Mouse (Mus musculus) neural tube, embryonic 14.5 days (tissue): ENCODE results near the gene Tbc1d9b. TPM values are rescaled to one million over a fixed set of nuclear protein-coding genes. Genes with fewer than 3 reads are reported as not detected.
A peak's percentile ranks its signal among the peaks of the same experiment; 100 is the strongest.

Experiments
- ATAC-seq: fragments of 200-750 bp; cut with Nextera tagmentation; 2 replicates; pipeline ENCODE4 v1.8.0; 2017; ENCODE audit warnings: low read depth, mild to moderate bottlenecking, moderate TSS enrichment, moderate library complexity
- H3K27ac ChIP-seq: fragments of 300-500 bp; sonication (generic); 2 replicates; pipeline ENCODE4 v1.5.1; 2014; ENCODE audit warnings: low read depth, mild to moderate bottlenecking, control low read depth, low read length, moderate library complexity, mixed read lengths
- H3K27me3 ChIP-seq: fragments of 300-500 bp; sonication (generic); 2 replicates; pipeline ENCODE4 v1.6.1; 2014; ENCODE audit warnings: low read length; ENCODE audit not compliant: control insufficient read depth, insufficient read depth
- H3K36me3 ChIP-seq: fragments of 300-500 bp; sonication (generic); 2 replicates; pipeline ENCODE4 v1.6.1; 2014; ENCODE audit warnings: low read length, mixed read lengths; ENCODE audit not compliant: control insufficient read depth, insufficient read depth
- H3K4me1 ChIP-seq: fragments of 300-500 bp; sonication (generic); 2 replicates; pipeline ENCODE4 v1.6.1; 2014; ENCODE audit warnings: low read length; ENCODE audit not compliant: control insufficient read depth, insufficient read depth
- H3K4me2 ChIP-seq: fragments of 300-500 bp; sonication (generic); 2 replicates; pipeline ENCODE4 v1.6.1; 2014; ENCODE audit warnings: mild to moderate bottlenecking, low read depth, low read length, control low read depth
- H3K4me3 ChIP-seq: fragments of 300-500 bp; sonication (generic); 2 replicates; pipeline ENCODE4 v1.5.1; 2014; ENCODE audit warnings: low read depth, low read length, control low read depth, mixed read lengths
- H3K9ac ChIP-seq: fragments of 300-500 bp; sonication (generic); replicated peaks from 2 replicates; pipeline ENCODE4 v1.6.1; 2014; ENCODE audit warnings: low read depth, mild to moderate bottlenecking, control low read depth, low read length, mixed read lengths
- H3K9me3 ChIP-seq: fragments of 300-500 bp; sonication (generic); 2 replicates; pipeline ENCODE4 v1.6.1; 2016; ENCODE audit warnings: low read length; ENCODE audit not compliant: control insufficient read depth
- WGBS: fragments of 180-500 bp; shearing (Covaris S2); extraction: QIAGEN DNeasy Blood & Tissue Kit; methylation state at CpG from one replicate; pipeline ENCODE4 v1.1.7; 2014; 5-methylcytosine and 5-hydroxymethylcytosine counted together
- polyA plus RNA-seq: library from polyadenylated mRNA; unstranded; fragments of >200 nt; fragmentation: Nextera tagmentation; extraction: Ambion mirVana; gene quantifications from 2 replicates; pipeline ENCODE4 v1.2.1, GENCODE M21; 2014

Tbc1d9b gene
- polyA plus RNA-seq, 1 experiment from 2014 or later: 30.3 TPM

DNA sequence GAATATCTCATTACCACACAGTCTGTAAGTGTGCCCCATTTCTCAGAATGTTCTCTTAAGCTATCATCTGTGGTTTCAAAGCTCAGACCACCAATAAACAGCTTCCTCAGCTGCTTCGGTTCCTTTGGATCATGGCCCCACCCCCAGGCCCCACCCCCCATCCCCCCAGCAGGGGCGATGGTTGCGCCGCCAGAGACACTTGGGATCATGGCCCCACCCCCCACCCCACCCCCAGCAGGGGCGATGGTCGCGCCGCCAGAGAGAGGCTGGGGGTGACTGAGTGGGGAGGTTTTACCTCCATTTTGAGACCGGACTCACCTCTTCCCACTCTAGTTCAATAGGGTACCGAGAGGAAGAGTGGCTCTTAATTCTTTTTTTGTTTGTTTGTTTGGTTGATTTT, 3.4 kb upstream of the Tbc1d9b start:
- Histone ChIP-seq H3K9ac (no peak overlapping the region), H3K4me3 (no peak overlapping the region), H3K27ac (no peak overlapping the region), H3K4me1 (peaks cover 10% of the 10 kb centered on the region), H3K9me3 (no peaks in the 10 kb centered on the region), H3K27me3 (no peaks in the 10 kb centered on the region), H3K4me2 (0 out of 2 replicates have a peak overlapping the region, but pooled peaks have one; percentile 26), H3K36me3 (no peaks in the 10 kb centered on the region)
- WGBS: 10% methylated on average over 9 of the region's 10 CpGs
- no peak for ATAC-seq

DNA sequence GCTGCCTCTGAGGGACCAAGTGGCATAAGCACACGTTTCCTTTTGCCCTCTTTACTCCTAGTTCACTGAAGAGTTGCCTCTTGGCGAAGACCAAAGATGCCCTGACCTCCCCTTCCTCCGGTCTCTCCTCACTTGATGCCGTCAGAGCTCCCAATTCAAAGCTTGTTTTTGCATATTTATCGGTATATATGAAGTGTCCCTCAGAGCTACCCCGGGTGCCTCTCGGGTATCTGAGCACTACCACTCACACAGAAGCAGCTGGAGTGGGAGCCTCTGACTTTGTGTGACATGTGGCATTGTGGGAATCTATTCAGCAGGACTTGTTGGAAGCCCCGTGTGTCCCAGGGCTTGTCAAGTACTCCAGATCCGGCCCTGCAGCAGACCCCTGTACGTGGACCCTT, 605 bp downstream of the Tbc1d9b start:
- peaks cover 10% of the 10 kb centered on the region for H3K4me1 ChIP-seq
- 15% methylated on average over 10 of the region's 10 CpGs for WGBS
- H3K36me3 ChIP-seq: no peaks in the 10 kb centered on the region; the same call in 1 of the 2 replicates
- no peaks in the 10 kb centered on the region for H3K27me3 ChIP-seq
- H3K9ac ChIP-seq: peak overlapping the region; percentile 99
- H3K4me2 ChIP-seq: peak overlapping the region; percentile 69
- no peaks in the 10 kb centered on the region for H3K9me3 ChIP-seq
- H3K4me3 ChIP-seq: peak overlapping the region; percentile 87
- peak overlapping the region; percentile 91 for H3K27ac ChIP-seq
- 0 out of 2 replicates have a peak, but pooled peaks have one; percentile 6 for ATAC-seq

DNA sequence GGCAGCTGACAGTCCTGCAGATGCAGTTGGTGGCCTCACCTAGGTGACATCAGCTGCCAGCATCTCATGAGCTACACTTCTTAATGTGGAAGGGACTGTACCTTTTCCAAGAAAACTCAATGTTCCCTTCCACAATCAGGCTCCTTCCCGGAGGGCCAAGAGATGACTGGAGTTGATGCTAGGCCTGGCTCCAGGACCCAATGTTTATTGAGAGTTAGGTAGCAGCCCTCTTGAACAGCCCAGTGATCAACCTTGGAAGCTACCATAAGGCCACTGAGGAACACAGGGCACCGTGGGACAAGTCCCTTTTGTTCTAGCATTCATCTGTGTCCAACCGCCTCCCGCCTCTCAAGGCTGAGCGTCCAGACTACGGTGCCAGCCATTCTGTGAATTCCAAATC, 1.1 kb downstream of the Tbc1d9b start:
- no peak overlapping the region for H3K27ac ChIP-seq
- no peaks in the 10 kb centered on the region for H3K9me3 ChIP-seq
- 81% methylated on average over 6 of the region's 6 CpGs for WGBS
- H3K27me3 ChIP-seq: no peaks in the 10 kb centered on the region
- peaks cover 10% of the 10 kb centered on the region for H3K4me1 ChIP-seq
- peak overlapping the region; percentile 69 for H3K4me2 ChIP-seq
- H3K36me3 ChIP-seq: no peaks in the 10 kb centered on the region; the same call in 1 of the 2 replicates
- peak overlapping the region; percentile 87 for H3K4me3 ChIP-seq
- ATAC-seq: no peak
- peak overlapping the region; percentile 99 for H3K9ac ChIP-seq

DNA sequence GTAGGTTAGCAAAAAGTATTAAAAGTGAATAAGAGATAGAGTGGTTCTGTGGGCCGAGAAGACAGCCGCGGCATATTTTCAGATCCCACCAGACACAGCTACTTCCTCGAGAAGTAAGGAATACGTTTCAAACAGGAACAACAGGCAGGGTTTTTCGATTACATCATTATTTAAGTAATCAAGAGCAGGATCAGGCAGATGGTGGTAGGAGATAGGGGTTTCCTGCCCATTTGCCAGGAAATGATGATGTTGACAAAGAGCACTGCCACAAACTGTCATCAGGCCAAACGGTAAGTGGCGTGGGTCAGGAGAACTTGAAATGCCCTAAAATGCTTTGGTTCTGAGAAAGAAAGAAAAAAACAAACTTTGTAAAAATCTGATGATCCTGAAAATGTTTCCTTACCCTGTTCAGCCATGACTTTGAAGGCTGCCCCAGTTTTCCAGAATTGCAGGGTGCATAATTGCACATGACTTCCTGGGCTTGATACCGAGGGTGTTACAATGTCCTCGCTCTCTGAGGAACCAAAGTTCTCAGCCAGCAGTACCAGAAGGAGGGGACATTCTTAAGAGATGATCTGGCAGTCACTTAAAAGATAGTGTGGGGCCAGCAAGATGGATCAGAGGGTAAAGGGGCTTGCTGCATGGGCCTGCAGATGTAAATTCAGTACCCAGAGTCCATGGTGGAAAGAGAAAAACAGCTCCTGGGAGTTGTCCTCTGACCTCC, 3.1 kb downstream of the Tbc1d9b start:
- H3K27ac ChIP-seq: no peak overlapping the region
- no peaks in the 10 kb centered on the region for H3K27me3 ChIP-seq
- H3K4me3 ChIP-seq: no peak overlapping the region
- ATAC-seq: no peak
- no peaks in the 10 kb centered on the region for H3K9me3 ChIP-seq
- 85% methylated on average over 10 of the region's 10 CpGs for WGBS
- H3K4me1 ChIP-seq: peaks cover 10% of the 10 kb centered on the region
- peaks cover 20% of the 10 kb centered on the region for H3K36me3 ChIP-seq
- H3K4me2 ChIP-seq: no peak overlapping the region
- no peak overlapping the region for H3K9ac ChIP-seq

DNA sequence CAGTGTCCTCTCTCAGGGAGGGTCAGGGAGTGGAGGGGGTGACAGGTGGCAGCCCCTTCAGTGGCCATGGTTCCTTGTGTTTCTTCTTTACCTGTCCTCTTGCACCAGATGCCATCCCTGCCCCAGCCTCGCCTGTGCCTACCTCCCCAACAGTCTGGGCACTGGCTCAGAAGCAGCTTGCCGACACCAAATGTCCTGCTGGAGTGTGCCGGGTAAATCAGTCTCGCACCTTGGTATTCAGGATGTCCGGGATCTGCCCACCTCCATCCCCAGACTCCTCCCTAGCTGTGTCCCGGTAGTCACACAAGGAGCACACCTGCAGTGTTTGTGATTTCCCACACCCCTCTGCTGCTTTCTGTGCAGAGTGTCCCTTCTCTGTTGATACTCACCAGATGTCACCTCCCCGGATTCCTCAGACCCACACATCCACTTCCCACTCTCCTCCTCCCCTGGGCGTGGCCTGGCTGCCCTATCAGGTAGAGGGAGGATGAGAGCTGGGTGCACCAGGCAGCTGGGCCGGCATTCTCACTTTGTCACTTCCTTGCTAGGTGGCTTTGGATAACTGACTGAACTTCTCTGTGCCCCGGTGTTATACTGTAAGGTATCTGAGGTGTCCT, 7.1 kb downstream of the Tbc1d9b start:
- no peak overlapping the region for H3K4me3 ChIP-seq
- WGBS: 74% methylated on average over 10 of the region's 10 CpGs
- no peaks in the 10 kb centered on the region for H3K27me3 ChIP-seq
- no peak overlapping the region for H3K27ac ChIP-seq
- H3K4me2 ChIP-seq: no peak overlapping the region
- peaks cover 42% of the 10 kb centered on the region for H3K36me3 ChIP-seq
- no peaks in the 10 kb centered on the region for H3K4me1 ChIP-seq
- no peak overlapping the region for H3K9ac ChIP-seq
- H3K9me3 ChIP-seq: no peaks in the 10 kb centered on the region
- ATAC-seq: no peak

DNA sequence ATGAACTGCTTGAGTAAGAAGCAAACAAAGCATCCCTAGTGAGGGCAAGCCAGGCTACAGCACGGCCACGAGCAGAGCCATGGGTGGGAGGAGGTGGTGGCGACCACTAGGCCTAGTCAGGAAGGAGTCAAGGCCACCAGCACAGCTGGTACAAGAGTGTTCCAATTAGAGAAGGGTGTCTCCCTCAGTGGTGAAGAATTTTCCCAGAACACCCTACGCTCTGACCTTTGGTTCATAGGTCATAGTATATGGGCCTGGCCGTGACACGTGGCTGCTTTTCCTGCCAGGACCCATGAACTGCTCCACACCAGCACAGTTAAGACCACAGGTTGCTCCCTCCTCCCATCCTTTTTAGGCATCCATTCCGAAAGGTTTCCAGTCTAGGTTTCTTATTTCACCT, 8.4 kb downstream of the Tbc1d9b start:
- Histone ChIP-seq H3K36me3 (peaks cover 50% of the 10 kb centered on the region), H3K27ac (no peak overlapping the region)
- no peak for ATAC-seq

DNA sequence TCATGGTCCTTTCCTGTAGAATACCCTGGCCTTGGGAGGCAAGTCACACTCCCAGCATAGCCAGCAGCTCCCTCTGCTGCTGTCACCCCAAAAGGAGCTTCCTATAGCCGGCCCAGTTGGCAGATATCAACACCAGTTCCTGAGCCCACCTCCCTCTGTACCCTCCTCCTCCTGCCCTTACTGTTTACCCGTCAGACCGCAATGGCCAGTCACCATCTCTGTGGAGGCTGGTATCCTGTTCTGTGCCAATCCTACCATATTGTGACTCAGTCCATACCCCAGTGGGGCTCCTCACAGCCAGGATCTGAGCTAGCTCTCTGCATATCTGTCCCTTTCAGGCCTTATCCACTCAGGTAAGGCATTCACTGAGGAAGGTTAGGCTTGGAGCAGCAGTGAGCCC, 14.3 kb downstream of the Tbc1d9b start:
- no peak overlapping the region for H3K9ac ChIP-seq
- H3K4me1 ChIP-seq: no peaks in the 10 kb centered on the region
- H3K4me2 ChIP-seq: no peak overlapping the region
- no peaks in the 10 kb centered on the region for H3K9me3 ChIP-seq
- no peaks in the 10 kb centered on the region for H3K27me3 ChIP-seq
- H3K4me3 ChIP-seq: no peak overlapping the region
- peaks cover 80% of the 10 kb centered on the region for H3K36me3 ChIP-seq
- no peak for ATAC-seq
- WGBS: 94% methylated on average over 3 of the region's 3 CpGs
- H3K27ac ChIP-seq: no peak overlapping the region

More for the DNA sequence above, 8.4 kb downstream of the Tbc1d9b start:
- no peaks in the 10 kb centered on the region for H3K9me3 ChIP-seq
- no peak overlapping the region for H3K4me3 ChIP-seq
- no peaks in the 10 kb centered on the region for H3K4me1 ChIP-seq
- no peak overlapping the region for H3K9ac ChIP-seq
- no peaks in the 10 kb centered on the region for H3K27me3 ChIP-seq
- no peak overlapping the region for H3K4me2 ChIP-seq
- WGBS: 88% methylated on average over 7 of the region's 7 CpGs

DNA sequence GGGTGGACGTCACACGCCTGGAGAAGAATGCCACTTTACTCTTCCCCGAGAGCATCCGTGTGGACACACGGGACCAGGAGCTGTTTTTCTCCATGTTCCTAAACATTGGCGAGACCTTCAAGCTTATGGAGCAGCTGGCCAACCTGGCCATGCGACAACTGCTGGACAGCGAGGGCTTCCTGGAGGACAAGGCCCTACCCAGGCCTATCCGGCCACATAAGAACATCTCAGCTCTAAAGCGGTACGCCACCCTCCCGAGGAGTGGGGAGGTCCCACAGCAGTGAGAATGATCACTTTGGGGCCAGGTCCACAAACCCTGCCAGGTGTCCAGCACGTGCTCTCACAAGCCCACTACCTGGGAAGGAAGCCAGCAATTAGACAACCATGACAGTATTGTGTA, 14.9 kb downstream of the Tbc1d9b start:
- Histone ChIP-seq H3K9me3 (no peaks in the 10 kb centered on the region), H3K36me3 (peaks cover 79% of the 10 kb centered on the region), H3K4me2 (no peak overlapping the region), H3K9ac (no peak overlapping the region), H3K27me3 (no peaks in the 10 kb centered on the region), H3K4me1 (no peaks in the 10 kb centered on the region), H3K4me3 (no peak overlapping the region), H3K27ac (no peak overlapping the region)
- WGBS: 97% methylated on average over 13 of the region's 13 CpGs
- no peak for ATAC-seq

DNA sequence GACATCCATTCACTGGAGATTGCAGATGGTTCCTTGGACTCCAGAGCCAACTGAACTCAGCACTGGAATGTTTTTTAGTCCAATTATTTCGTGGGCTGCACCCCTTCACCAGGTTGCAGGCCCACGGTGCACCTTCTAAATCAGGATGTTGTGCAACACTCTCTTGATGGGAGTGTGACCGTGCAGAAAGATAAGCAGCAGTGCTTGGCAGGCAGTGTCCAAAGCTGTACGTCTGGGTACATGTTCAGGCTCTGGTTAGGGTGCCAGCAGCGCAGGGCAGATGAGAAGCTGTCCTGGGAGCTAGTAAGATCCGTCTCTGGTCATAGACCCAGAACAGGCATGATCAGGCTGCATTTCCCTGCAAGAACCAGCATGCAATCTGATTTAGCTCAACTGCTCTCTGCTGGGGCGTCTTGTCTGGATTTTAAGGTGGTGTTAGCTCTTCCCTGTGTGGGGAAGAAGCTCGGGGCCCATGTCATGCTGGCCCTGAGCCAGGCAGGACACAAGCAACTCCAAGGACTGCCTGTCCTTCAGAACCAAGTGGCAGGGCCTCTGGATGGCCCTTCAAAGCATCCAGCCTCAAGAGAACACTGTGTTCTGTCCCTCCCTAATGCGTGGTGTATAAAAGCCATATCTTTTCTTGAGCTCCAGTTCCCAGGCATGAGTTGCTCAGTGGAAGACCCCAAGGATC, 16.2 kb downstream of the Tbc1d9b start:
- H3K9ac ChIP-seq: no peak overlapping the region
- no peak overlapping the region for H3K4me2 ChIP-seq
- no peak for ATAC-seq
- H3K27me3 ChIP-seq: no peaks in the 10 kb centered on the region
- no peaks in the 10 kb centered on the region for H3K4me1 ChIP-seq
- 89% methylated on average over 9 of the region's 9 CpGs for WGBS
- peaks cover 86% of the 10 kb centered on the region for H3K36me3 ChIP-seq
- H3K4me3 ChIP-seq: no peak overlapping the region
- H3K27ac ChIP-seq: no peak overlapping the region
- no peaks in the 10 kb centered on the region for H3K9me3 ChIP-seq
